Mouse (Mus musculus) ES-Bruce4 (cell line): ENCODE results near the gene Ak5. TPM values are rescaled to one million over a fixed set of nuclear protein-coding genes. Genes with fewer than 3 reads are reported as not detected.

Experiments used
- H3K27ac ChIP-seq: 2 replicates; pipeline ENCODE4 v1.5.1; 2012; ENCODE audit warnings: low read length, inconsistent platforms; ENCODE audit not compliant: insufficient read depth
- H3K27me3 ChIP-seq: 2 replicates; pipeline ENCODE4 v1.6.1; 2012; ENCODE audit warnings: mild to moderate bottlenecking, low read length, inconsistent platforms; ENCODE audit not compliant: control insufficient read depth, poor library complexity, insufficient read depth, severe bottlenecking
- H3K36me3 ChIP-seq: 2 replicates; pipeline ENCODE4 v1.6.1; 2012; ENCODE audit warnings: inconsistent platforms, mild to moderate bottlenecking, low read length, moderate library complexity; ENCODE audit not compliant: control insufficient read depth, poor library complexity, insufficient read depth, severe bottlenecking
- H3K4me1 ChIP-seq: one replicate; pipeline ENCODE4 v1.8.1; 2011; ENCODE audit warnings: low read length; ENCODE audit not compliant: control insufficient read depth, insufficient read depth
- H3K4me3 ChIP-seq: 2 replicates; pipeline ENCODE4 v1.5.1; 2011; ENCODE audit warnings: low read depth, mild to moderate bottlenecking, low read length
- H3K9ac ChIP-seq: 2 replicates; pipeline ENCODE4 v1.6.1; 2012; ENCODE audit warnings: low read depth, mild to moderate bottlenecking, inconsistent platforms; ENCODE audit not compliant: poor library complexity, severe bottlenecking
- H3K9me3 ChIP-seq: replicated peaks from 2 replicates; pipeline ENCODE4 v1.6.1; 2012; ENCODE audit warnings: mild to moderate bottlenecking, low read length, inconsistent platforms; ENCODE audit not compliant: control insufficient read depth, poor library complexity, insufficient read depth, severe bottlenecking
- CTCF ChIP-seq: IDR thresholded peaks from one replicate; pipeline ENCODE4 v1.8.1; 2011; ENCODE audit warnings: low read depth, low read length
- EP300 ChIP-seq: IDR thresholded peaks from 2 replicates; pipeline ENCODE4 v1.6.1; 2011; ENCODE audit warnings: low read depth, low read length; ENCODE audit not compliant: insufficient read depth
- POLR2A ChIP-seq: IDR thresholded peaks from one replicate; pipeline ENCODE4 v1.8.1; 2011; ENCODE audit warnings: low read length; ENCODE audit not compliant: insufficient read depth
- polyA plus RNA-seq: library from polyadenylated mRNA; stranded (reverse); fragments of >200 nt; gene quantifications from 2 replicates; pipeline ENCODE4 v1.2.4, GENCODE M21; 2011; ENCODE audit warnings: low read depth; ENCODE audit not compliant: missing spikeins, insufficient read depth, insufficient read length

Ak5 gene
- polyA plus RNA-seq, 1 experiment = 0.97 TPM

DNA sequence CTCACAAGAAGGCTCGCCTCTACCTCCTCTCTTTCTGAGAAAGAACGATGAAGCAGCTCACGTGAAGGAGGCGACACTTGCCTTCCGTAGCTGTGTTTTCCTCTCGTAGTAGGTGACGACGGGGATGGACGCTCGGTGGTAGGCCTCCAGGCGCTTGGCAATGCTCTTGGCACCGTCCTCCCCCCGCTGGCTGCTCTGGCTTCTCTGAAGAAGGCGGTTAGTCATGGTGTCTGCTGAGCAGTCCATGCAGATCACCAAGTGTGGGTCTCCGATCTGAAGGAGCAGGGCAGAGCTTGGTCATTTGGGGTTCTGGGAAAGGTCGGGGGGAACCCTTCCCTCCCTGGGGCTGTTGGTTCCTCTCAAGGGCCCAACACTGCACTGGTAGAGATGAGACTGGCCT is 195.5 kb downstream of the Ak5 start:
- no peak for TF ChIP-seq POLR2A
- no peak for TF ChIP-seq EP300
- TF ChIP-seq CTCF = no peak
- H3K27me3 ChIP-seq = no peaks in the 10 kb centered on the region
- no peak overlapping the region for H3K4me3 ChIP-seq
- H3K9ac ChIP-seq = no peak overlapping the region
- H3K4me1 ChIP-seq = no peaks in the 10 kb centered on the region
- no peaks in the 10 kb centered on the region for H3K36me3 ChIP-seq
- H3K9me3 ChIP-seq = no peaks in the 10 kb centered on the region
- no peak overlapping the region for H3K27ac ChIP-seq

- no peak overlapping the region for H3K4me3 ChIP-seq
- H3K9ac ChIP-seq = no peak overlapping the region
- TF ChIP-seq CTCF (no peak), EP300 (no peak), POLR2A (no peak)
- H3K27me3 ChIP-seq = no peaks in the 10 kb centered on the region
- no peaks in the 10 kb centered on the region for H3K36me3 ChIP-seq
- no peak overlapping the region for H3K27ac ChIP-seq
- H3K9me3 ChIP-seq = no peaks in the 10 kb centered on the region
- no peaks in the 10 kb centered on the region for H3K4me1 ChIP-seq
Measured at GRCm38 (mm10) chr3:152470347-152470746, 197.8 kb downstream of the Ak5 start.

- Histone ChIP-seq H3K36me3 (no peaks in the 10 kb centered on the region), H3K4me3 (no peak overlapping the region), H3K4me1 (no peaks in the 10 kb centered on the region), H3K9me3 (no peaks in the 10 kb centered on the region), H3K27me3 (no peaks in the 10 kb centered on the region), H3K27ac (no peak overlapping the region), H3K9ac (no peak overlapping the region)
- no peak for TF ChIP-seq CTCF
- TF ChIP-seq EP300 = no peak
- TF ChIP-seq POLR2A = no peak
Measured at GRCm38 (mm10) chr3:152469423-152470200, 198.5 kb downstream of the Ak5 start.

DNA sequence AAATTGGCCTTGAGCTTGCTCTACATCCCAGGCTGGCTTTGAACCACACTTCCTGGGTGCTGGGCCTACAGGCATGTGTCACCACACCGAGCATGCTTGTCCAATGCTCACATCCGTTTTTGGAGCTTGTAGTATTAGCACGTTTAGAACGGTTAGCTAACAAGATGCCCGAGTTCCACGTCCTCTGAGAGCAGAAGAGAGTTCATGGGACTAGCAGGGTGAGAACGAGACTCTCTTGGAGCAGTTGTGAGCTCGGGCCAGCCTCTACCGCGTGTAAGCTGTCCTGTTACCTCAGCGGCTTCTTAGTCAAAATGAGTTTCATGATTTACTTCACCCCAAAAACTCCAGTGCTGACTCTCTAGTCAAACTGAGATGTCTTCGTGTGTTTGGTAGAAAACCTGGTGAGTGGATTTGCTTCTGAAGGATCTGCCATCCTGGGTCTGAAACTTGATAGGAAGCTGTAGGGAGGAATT is 199.6 kb downstream of the Ak5 start:
- Histone ChIP-seq H3K4me1 (no peaks in the 10 kb centered on the region), H3K9me3 (no peaks in the 10 kb centered on the region), H3K27me3 (no peaks in the 10 kb centered on the region), H3K36me3 (no peaks in the 10 kb centered on the region), H3K9ac (no peak overlapping the region), H3K4me3 (no peak overlapping the region), H3K27ac (no peak overlapping the region)
- TF ChIP-seq CTCF (no peak), POLR2A (no peak), EP300 (no peak)

DNA sequence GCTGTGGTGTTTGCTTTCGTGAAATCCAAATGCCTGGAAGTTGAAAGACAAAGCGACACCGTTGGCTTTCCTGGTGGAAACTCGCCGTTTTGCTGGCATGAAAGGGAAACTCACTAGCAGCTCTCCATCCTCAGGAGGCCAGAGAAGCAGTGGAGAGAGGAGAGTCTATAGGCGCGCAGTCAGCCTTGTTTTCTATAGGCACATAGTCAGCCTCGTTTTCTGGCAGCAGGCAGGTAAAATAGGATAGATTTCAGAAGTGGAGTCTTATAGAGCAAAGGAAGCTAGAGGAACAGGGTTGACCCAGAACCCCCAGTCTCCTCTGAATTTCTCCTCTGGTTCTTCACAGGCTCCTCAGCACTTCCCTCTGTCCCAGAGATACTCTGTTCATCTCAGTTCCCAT is 200.1 kb downstream of the Ak5 start:
- Histone ChIP-seq H3K4me3 (no peak overlapping the region), H3K36me3 (no peaks in the 10 kb centered on the region), H3K27ac (no peak overlapping the region), H3K9me3 (no peaks in the 10 kb centered on the region), H3K27me3 (no peaks in the 10 kb centered on the region), H3K4me1 (no peaks in the 10 kb centered on the region), H3K9ac (no peak overlapping the region)
- TF ChIP-seq EP300 (no peak), POLR2A (no peak), CTCF (no peak)

DNA sequence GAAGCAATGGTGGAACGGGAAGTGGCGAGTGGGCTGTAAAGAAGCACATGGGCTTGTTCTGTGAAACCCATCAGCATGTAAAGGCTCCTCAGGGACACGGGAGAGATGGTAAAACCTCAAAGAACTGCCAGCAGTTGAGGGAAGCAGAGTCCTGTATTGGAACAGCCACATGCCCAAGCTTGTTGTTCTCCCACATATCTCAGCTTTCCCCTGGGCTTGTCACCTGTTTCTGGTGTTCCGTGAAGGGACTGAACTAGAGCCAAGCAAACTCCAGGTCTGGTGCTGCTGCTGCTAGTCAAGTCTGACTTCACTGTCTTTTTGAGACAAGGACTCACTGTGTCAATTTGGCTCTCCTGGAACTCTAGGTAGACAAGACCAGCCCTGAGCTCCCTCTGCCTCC is 200.8 kb downstream of the Ak5 start:
- Histone ChIP-seq H3K27me3 (no peaks in the 10 kb centered on the region), H3K27ac (no peak overlapping the region), H3K4me1 (no peaks in the 10 kb centered on the region), H3K4me3 (no peak overlapping the region), H3K9ac (no peak overlapping the region), H3K9me3 (no peaks in the 10 kb centered on the region), H3K36me3 (no peaks in the 10 kb centered on the region)
- TF ChIP-seq EP300 (no peak), POLR2A (no peak), CTCF (no peak)
